Mouse (Mus musculus): Measurements from ENCODE around the gene Cetn4. TPM values are rescaled to one million over a fixed set of nuclear protein-coding genes. Genes with fewer than 3 reads are reported as not detected.

Gene Cetn4
- 1.1 and 2.5 TPM in 2 replicates for polyA plus RNA-seq (2014; fragmentation: Nextera tagmentation; extraction: Ambion mirVana)

DNA sequence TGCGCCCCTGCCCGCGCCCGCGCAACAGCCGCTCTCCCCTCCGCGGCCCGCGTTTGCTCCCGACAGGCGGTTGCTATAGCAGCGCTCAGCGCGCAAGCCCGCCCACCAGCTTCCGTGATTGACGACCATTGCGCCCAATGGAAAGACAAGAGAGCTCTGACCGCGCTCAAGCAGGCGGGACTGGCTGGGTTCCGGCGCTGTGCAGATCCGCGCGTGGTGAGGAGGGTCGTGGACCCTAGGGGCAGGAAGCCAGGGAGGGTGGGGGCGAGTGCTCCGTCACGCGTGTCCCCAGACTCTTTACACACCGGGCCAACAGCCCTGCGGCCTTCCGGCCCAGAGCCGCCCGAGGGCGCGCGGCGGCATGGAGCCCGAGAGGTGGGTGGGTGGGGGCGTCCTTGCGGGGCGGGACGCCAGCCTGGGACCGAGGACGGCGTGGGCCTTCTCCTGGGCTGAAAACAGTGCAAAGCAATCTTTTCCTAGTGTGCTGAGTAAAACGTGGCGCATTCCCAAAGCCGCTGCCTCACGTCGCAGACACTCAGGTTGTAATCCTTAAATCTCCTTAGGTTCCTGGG, at the start of gene Cetn4, which contains the start of gene Bbs12:
Gene Cetn4 (minus strand): TSS at position 339 of the 572 bp plus-strand sequence.
Gene Bbs12 (plus strand): TSS at position 185 of the 572 bp plus-strand sequence.
- no peaks in the 10 kb centered on the region for H3K36me3 ChIP-seq (ENCODE audit: control insufficient read depth, insufficient read depth, low read length)
- peaks cover 8% of the 10 kb centered on the region; the same call in 1 of the 2 replicates for H3K4me1 ChIP-seq (ENCODE audit: control insufficient read depth, insufficient read depth, low read length)
- ATAC-seq (ENCODE audit: low FRiP score), result peak; percentile 100
- no peak within 1 kb of the TSS for H3K27ac ChIP-seq (ENCODE audit: low read depth, low read length)
- H3K27me3 ChIP-seq (ENCODE audit: control insufficient read depth, insufficient read depth, low read length), result no peaks in the 10 kb centered on the region
- no peaks in the 10 kb centered on the region for H3K9me3 ChIP-seq (ENCODE audit: control insufficient read depth, low read length)
- peak within 1 kb of the TSS; percentile 55 for H3K4me2 ChIP-seq
- peak within 1 kb of the TSS; percentile 85 for H3K4me3 ChIP-seq (ENCODE audit: low read depth, low read length)
- H3K9ac ChIP-seq (ENCODE audit: low read length), result peak within 1 kb of the TSS; percentile 87
- DNase-seq (ENCODE audit: low spot score, missing footprints), result peak; percentile 100
- under 1% methylated on average over 53 of the region's 54 CpGs for WGBS

DNA sequence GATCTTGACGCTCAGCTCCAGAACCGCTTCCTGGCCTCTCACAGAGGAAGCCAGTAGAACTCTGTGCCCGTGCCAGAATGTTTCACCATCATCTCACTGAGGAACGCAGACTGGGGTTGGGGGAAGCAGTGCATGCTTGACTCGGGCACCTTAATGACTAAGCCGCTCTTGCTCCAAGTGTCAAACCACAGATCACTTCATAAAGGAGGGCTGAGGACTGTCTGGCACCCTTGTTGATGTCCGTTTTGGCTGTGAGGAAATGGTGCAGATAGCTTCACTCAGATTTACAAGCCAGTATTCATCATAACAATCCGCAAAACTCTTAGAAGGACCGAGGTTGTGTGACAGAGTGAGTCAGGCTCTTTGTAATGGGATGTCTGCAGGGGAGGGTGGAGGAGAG, 48.2 kb upstream of the Cetn4 start:
- Histone ChIP-seq H3K36me3 (ENCODE audit: control insufficient read depth, insufficient read depth, low read length) (no peaks in the 10 kb centered on the region), H3K27ac (ENCODE audit: low read depth, low read length) (no peak overlapping the region), H3K4me1 (ENCODE audit: control insufficient read depth, insufficient read depth, low read length) (no peaks in the 10 kb centered on the region), H3K4me3 (ENCODE audit: low read depth, low read length) (no peak overlapping the region), H3K27me3 (ENCODE audit: control insufficient read depth, insufficient read depth, low read length) (no peaks in the 10 kb centered on the region), H3K9me3 (ENCODE audit: control insufficient read depth, low read length) (no peaks in the 10 kb centered on the region), H3K9ac (ENCODE audit: low read length) (no peak overlapping the region), H3K4me2 (no peak overlapping the region)
- 89% methylated on average over 9 of the region's 9 CpGs for WGBS
- DNase-seq (ENCODE audit: low spot score, missing footprints) (no peak), ATAC-seq (ENCODE audit: low FRiP score) (no peak)

DNA sequence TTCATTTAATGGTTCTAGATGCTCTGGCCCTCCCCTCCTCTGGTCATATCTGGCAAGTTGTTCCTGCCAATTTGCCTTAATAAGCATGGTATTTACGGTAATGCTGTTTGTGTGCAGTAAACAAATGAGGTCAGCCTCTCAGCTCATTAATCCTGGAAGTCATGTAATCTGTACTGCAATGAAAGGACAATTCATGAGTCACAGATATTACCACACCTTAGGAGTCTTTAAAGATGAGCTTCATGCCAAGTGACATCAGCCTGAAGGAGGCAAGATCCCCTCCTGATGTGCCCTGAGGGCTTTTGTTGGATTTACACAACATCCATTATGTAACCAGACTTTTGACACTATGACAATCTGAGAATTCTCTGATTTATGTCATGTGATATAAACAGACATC, 42.2 kb upstream of the Cetn4 start:
- WGBS, result 93% methylated on average over 1 of the region's 1 CpGs
- Histone ChIP-seq H3K4me3 (ENCODE audit: low read depth, low read length) (no peak overlapping the region), H3K9me3 (ENCODE audit: control insufficient read depth, low read length) (no peaks in the 10 kb centered on the region), H3K4me2 (no peak overlapping the region), H3K36me3 (ENCODE audit: control insufficient read depth, insufficient read depth, low read length) (no peaks in the 10 kb centered on the region), H3K27me3 (ENCODE audit: control insufficient read depth, insufficient read depth, low read length) (no peaks in the 10 kb centered on the region), H3K27ac (ENCODE audit: low read depth, low read length) (no peak overlapping the region), H3K9ac (ENCODE audit: low read length) (no peak overlapping the region), H3K4me1 (ENCODE audit: control insufficient read depth, insufficient read depth, low read length) (no peaks in the 10 kb centered on the region)
- DNase-seq (ENCODE audit: low spot score, missing footprints) (no peak), ATAC-seq (ENCODE audit: low FRiP score) (no peak)

DNA sequence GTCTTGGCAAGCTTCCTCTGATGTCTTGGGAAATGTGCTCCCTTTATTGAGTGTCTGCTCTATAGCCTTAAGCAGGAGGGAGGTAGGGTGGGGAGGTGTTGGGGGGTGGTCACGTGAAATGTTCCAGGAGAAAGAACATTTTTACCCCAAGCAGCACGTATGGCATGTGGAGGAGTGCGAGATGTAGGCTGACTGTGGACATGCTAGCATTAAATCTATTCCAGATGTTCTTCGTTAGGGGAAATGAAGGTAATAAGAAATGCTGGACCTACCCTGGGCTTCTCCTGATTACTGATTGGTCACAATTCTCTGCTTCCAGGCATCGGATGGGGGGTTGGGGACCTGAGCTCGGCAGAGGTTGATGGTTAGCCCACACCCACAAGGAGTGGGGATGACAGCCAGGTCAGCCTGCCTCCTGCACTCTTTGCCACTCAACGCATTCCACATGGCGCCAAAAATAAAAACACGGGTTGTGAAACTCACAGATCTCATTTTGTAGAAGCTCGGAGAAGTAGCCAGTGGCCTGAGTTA, 41.5 kb upstream of the Cetn4 start:
- ATAC-seq (ENCODE audit: low FRiP score) (no peak), DNase-seq (ENCODE audit: low spot score, missing footprints) (no peak)
- Histone ChIP-seq H3K27me3 (ENCODE audit: control insufficient read depth, insufficient read depth, low read length) (peaks cover 4% of the 10 kb centered on the region; the same call in 1 of the 2 replicates), H3K4me3 (ENCODE audit: low read depth, low read length) (no peak overlapping the region), H3K27ac (ENCODE audit: low read depth, low read length) (no peak overlapping the region), H3K9me3 (ENCODE audit: control insufficient read depth, low read length) (no peaks in the 10 kb centered on the region), H3K36me3 (ENCODE audit: control insufficient read depth, insufficient read depth, low read length) (no peaks in the 10 kb centered on the region), H3K4me2 (no peak overlapping the region), H3K4me1 (ENCODE audit: control insufficient read depth, insufficient read depth, low read length) (no peaks in the 10 kb centered on the region), H3K9ac (ENCODE audit: low read length) (no peak overlapping the region)
- WGBS, result 77% methylated on average over 10 of the region's 10 CpGs

DNA sequence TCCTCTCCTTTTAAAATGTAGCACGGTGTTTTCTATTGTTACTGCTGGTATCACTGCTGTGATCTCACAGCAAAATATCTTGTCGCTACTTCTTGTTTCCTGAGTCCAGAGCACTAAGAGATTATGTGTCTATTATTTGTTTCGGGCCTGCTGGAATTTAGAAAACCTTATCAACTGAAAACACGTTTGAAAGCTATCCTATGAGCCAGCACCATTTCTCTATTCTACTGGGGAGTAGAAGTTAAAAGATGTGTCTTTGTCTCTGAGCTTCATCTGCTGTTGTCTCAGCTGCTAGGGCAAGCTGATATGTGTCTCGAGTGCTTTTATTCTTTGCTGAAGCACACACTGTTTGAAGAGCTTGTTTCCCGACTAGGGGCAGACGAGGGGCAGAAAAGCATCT, 37.9 kb upstream of the Cetn4 start:
- no peaks in the 10 kb centered on the region for H3K9me3 ChIP-seq (ENCODE audit: control insufficient read depth, low read length)
- H3K9ac ChIP-seq (ENCODE audit: low read length), result no peak overlapping the region
- H3K36me3 ChIP-seq (ENCODE audit: control insufficient read depth, insufficient read depth, low read length), result no peaks in the 10 kb centered on the region
- H3K27ac ChIP-seq (ENCODE audit: low read depth, low read length), result no peak overlapping the region
- H3K4me2 ChIP-seq, result no peak overlapping the region
- ATAC-seq (ENCODE audit: low FRiP score), result no peak
- H3K4me1 ChIP-seq (ENCODE audit: control insufficient read depth, insufficient read depth, low read length), result peaks cover 6% of the 10 kb centered on the region; the same call in 1 of the 2 replicates
- no peak for DNase-seq (ENCODE audit: low spot score, missing footprints)
- H3K4me3 ChIP-seq (ENCODE audit: low read depth, low read length), result no peak overlapping the region
- peaks cover 10% of the 10 kb centered on the region for H3K27me3 ChIP-seq (ENCODE audit: control insufficient read depth, insufficient read depth, low read length)
- 63% methylated on average over 7 of the region's 7 CpGs for WGBS

DNA sequence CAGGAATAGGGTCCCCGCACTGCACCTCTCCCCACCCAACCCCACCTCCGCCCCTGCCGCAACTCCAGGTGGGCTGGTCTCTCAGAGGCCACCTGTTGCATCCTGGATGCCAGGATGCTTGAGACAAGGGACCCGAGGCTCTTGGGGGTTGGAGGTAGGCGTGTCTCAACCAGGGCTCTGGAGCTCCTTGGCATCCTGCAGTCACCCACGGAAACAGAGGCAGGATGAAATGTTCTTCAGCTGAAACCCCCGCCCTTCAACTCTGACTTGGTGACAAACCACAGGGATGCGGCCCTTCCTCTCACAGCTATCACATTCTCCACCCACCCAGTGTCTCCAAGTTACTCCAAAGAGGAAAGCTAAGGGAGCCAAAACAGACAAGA, 36.6 kb upstream of the Cetn4 start:
- Histone ChIP-seq H3K27me3 (ENCODE audit: control insufficient read depth, insufficient read depth, low read length) (peaks cover 10% of the 10 kb centered on the region), H3K9me3 (ENCODE audit: control insufficient read depth, low read length) (no peaks in the 10 kb centered on the region), H3K4me3 (ENCODE audit: low read depth, low read length) (peak overlapping the region; percentile 54), H3K4me2 (peak overlapping the region; percentile 80), H3K9ac (ENCODE audit: low read length) (peak overlapping the region; percentile 76), H3K27ac (ENCODE audit: low read depth, low read length) (no peak overlapping the region), H3K4me1 (ENCODE audit: control insufficient read depth, insufficient read depth, low read length) (peaks cover 6% of the 10 kb centered on the region; the same call in 1 of the 2 replicates), H3K36me3 (ENCODE audit: control insufficient read depth, insufficient read depth, low read length) (no peaks in the 10 kb centered on the region)
- DNase-seq (ENCODE audit: low spot score, missing footprints), result peak; percentile 92
- 17% methylated on average over 8 of the region's 8 CpGs for WGBS
- ATAC-seq (ENCODE audit: low FRiP score), result peak; percentile 55

DNA sequence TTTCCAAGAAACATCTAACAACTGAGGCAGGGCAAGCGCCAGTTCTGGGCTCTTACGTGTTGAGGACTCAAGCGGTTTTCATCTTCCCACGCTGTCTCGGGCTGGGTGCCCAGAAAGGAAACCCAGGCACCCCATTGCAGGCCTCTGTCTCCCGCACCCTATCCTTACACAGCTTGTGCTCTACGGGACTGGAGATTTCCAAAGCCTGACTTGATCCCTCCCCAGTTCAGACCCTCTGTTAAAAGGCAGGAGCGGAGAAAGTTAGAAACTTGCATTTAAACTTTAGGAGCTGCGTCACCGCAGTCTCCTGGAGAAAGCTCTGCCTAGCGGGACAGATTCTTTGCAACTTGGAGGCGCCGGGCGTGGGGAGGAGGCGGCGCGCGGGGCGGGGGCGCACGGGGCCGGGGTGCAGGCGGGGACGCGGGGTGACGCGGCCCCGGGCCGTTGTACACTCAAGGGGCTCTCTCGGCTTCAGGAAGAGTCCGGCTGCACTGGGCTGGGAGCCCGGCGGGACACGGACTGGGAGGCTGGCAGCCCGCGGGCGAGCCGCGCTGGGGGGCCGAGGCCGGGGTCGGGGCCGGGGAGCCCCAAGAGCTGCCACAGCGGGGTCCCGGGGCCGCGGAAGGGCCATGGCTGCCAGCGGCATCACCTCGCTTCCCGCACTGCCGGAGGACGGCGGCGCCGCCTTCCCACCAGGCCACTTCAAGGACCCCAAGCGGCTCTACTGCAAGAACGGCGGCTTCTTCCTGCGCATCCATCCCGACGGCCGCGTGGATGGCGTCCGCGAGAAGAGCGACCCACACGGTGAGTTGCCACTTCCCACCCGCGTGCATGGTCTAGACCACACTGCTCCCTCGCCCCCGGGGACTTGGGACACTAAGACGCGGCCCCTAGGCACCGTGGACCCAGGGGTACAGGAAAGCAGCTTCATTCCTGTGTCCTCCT, 36.0 kb upstream of the Cetn4 start, which contains the start of gene Fgf2:
Gene Fgf2 (plus strand): TSS at position 126 of the 945 bp plus-strand sequence.
- peak within 1 kb of the TSS; percentile 76 for H3K9ac ChIP-seq (ENCODE audit: low read length)
- peak within 1 kb of the TSS; percentile 54 for H3K4me3 ChIP-seq (ENCODE audit: low read depth, low read length)
- no peaks in the 10 kb centered on the region for H3K9me3 ChIP-seq (ENCODE audit: control insufficient read depth, low read length)
- H3K27ac ChIP-seq (ENCODE audit: low read depth, low read length), result no peak within 1 kb of the TSS
- peaks cover 6% of the 10 kb centered on the region; the same call in 1 of the 2 replicates for H3K4me1 ChIP-seq (ENCODE audit: control insufficient read depth, insufficient read depth, low read length)
- no peaks in the 10 kb centered on the region for H3K36me3 ChIP-seq (ENCODE audit: control insufficient read depth, insufficient read depth, low read length)
- H3K27me3 ChIP-seq (ENCODE audit: control insufficient read depth, insufficient read depth, low read length), result peaks cover 10% of the 10 kb centered on the region
- H3K4me2 ChIP-seq, result peak within 1 kb of the TSS; percentile 80
- under 1% methylated on average over 71 of the region's 75 CpGs for WGBS
- peak; percentile 94 for DNase-seq (ENCODE audit: low spot score, missing footprints)
- peak; percentile 82 for ATAC-seq (ENCODE audit: low FRiP score)

DNA sequence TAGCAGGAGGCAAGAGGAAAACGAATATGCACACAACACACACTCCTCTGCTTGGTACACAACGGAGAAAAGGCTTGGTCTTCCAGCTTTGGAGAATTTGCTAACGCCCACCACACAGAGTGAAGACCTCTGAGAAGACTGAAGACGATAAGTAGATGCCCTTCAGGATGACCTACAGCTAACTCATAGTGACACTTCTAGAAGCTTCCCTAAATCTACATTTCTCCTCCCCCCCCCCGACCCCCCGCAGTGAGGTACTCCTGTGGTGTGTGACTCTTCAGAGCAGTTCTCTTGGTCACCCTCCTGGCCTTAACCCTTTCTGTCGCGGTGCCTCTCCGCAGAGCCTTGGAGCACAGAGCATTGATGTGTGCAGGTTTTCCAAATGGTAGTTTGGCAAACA, 35.2 kb upstream of the Cetn4 start:
- peak; percentile 45; the same call in 1 of the 2 replicates for ATAC-seq (ENCODE audit: low FRiP score)
- Histone ChIP-seq H3K36me3 (ENCODE audit: control insufficient read depth, insufficient read depth, low read length) (no peaks in the 10 kb centered on the region), H3K9me3 (ENCODE audit: control insufficient read depth, low read length) (no peaks in the 10 kb centered on the region), H3K4me2 (peak overlapping the region; percentile 80), H3K4me1 (ENCODE audit: control insufficient read depth, insufficient read depth, low read length) (peaks cover 6% of the 10 kb centered on the region; the same call in 1 of the 2 replicates), H3K9ac (ENCODE audit: low read length) (no peak overlapping the region), H3K27me3 (ENCODE audit: control insufficient read depth, insufficient read depth, low read length) (peaks cover 10% of the 10 kb centered on the region), H3K4me3 (ENCODE audit: low read depth, low read length) (no peak overlapping the region), H3K27ac (ENCODE audit: low read depth, low read length) (no peak overlapping the region)
- WGBS, result 33% methylated on average over 9 of the region's 9 CpGs
- DNase-seq (ENCODE audit: low spot score, missing footprints), result peak; percentile 87
